Mouse (Mus musculus) intestine, embryonic 16.5 days (tissue): ENCODE results near the gene Lrrc57. TPM values are rescaled to one million over a fixed set of nuclear protein-coding genes. Genes with fewer than 3 reads are reported as not detected.

Experiments used
- ATAC-seq: fragments of 200-750 bp; cut with Nextera tagmentation; 2 replicates; pipeline ENCODE4 v1.8.0; 2017; ENCODE audit warnings: moderate TSS enrichment, moderate library complexity
- H3K27ac ChIP-seq: fragments of 300-500 bp; sonication (generic); 2 replicates; pipeline ENCODE4 v1.5.1; 2014; ENCODE audit warnings: mild to moderate bottlenecking, low read length
- H3K27me3 ChIP-seq: fragments of 300-500 bp; sonication (generic); replicated peaks from 2 replicates; pipeline ENCODE4 v1.6.1; 2014; ENCODE audit warnings: low read length, control low read depth, mixed read lengths; ENCODE audit not compliant: control insufficient read depth, insufficient read depth
- H3K36me3 ChIP-seq: fragments of 300-500 bp; sonication (generic); 2 replicates; pipeline ENCODE4 v1.6.1; 2014; ENCODE audit warnings: low read length, control low read depth; ENCODE audit not compliant: control insufficient read depth, insufficient read depth
- H3K4me1 ChIP-seq: fragments of 300-500 bp; sonication (generic); 2 replicates; pipeline ENCODE4 v1.6.1; 2014; ENCODE audit warnings: low read length, control low read depth, mixed read lengths; ENCODE audit not compliant: control insufficient read depth, insufficient read depth
- H3K4me2 ChIP-seq: fragments of 300-500 bp; sonication (generic); 2 replicates; pipeline ENCODE4 v1.6.1; 2014; ENCODE audit warnings: low read depth, low read length, control low read depth
- H3K4me3 ChIP-seq: fragments of 300-500 bp; sonication (generic); 2 replicates; pipeline ENCODE4 v1.5.1; 2014; ENCODE audit warnings: mild to moderate bottlenecking, low read length
- H3K9ac ChIP-seq: fragments of 300-500 bp; sonication (generic); 2 replicates; pipeline ENCODE4 v1.6.1; 2014; ENCODE audit warnings: low read depth, low read length
- H3K9me3 ChIP-seq: fragments of 300-500 bp; sonication (generic); 2 replicates; pipeline ENCODE4 v1.6.1; 2016; ENCODE audit warnings: low read length, control low read depth; ENCODE audit not compliant: control insufficient read depth
- WGBS: fragments of 180-500 bp; shearing (Covaris S2); extraction: QIAGEN DNeasy Blood & Tissue Kit; methylation state at CpG from one replicate; pipeline ENCODE4 v1.1.7; 2014; 5-methylcytosine and 5-hydroxymethylcytosine counted together
- polyA plus RNA-seq: library from polyadenylated mRNA; unstranded; fragments of >200 nt; fragmentation: Nextera tagmentation; extraction: Ambion mirVana; gene quantifications from 2 replicates; pipeline ENCODE4 v1.2.1, GENCODE M21; 2015

The Lrrc57 gene
- polyA plus RNA-seq, 1 experiment from 2014 or later = 19.5 TPM

DNA sequence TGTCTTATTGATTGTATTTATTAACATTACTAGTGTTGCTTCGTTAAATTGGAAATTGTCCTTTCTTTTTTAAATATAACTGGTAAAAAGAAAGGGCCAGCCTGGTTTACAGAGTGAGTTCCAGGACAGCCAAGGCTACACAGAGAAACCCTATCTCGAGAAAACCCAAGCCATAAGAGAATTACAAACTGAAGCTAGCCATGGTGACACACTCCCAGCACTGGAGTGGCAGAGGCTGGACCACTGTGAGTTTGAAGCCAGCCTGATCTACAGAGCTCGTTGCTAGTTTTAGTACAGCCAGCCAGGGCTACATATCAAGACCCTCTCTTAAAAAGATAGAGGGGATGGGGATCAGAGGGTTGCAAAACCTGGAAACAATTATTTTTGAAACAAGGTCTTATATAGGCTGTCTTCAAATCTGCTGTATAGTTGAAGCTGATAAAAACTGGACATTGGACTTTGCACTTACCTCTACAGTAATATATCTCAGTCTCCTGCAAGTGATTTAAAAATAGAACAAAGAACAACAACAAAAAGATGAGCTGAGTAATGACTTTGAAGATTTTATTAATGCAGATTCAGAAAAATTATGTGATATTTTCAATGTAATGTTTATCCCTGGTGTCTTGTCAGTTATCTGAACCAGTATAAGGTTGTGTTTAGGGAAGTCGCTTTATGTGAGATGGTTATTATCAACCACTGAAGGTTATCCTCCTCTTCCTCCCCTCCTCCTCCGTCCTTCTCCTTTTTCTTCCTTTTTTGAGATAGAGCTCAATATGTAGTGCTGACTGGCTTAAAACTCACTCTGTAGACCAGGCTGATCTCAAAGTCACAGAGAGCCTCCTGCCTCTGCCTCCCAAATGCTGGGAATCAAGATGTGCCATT, 7.2 kb upstream of the Lrrc57 start:
- Histone ChIP-seq H3K27ac (peak overlapping the region; percentile 23; the same call in 1 of the 2 replicates), H3K4me2 (no peak overlapping the region), H3K9ac (no peak overlapping the region), H3K9me3 (no peaks in the 10 kb centered on the region), H3K36me3 (peaks cover 6% of the 10 kb centered on the region; the same call in 1 of the 2 replicates), H3K4me3 (no peak overlapping the region), H3K4me1 (no peaks in the 10 kb centered on the region), H3K27me3 (no peaks in the 10 kb centered on the region)
- 89% methylated on average over 5 of the region's 5 CpGs for whole genome bisulfite sequencing
- peak; percentile 77 for ATAC-seq

GRCm38 (mm10) chr2:120606021-120606690, 3.2 kb downstream of the Lrrc57 start:
- H3K36me3 ChIP-seq = no peaks in the 10 kb centered on the region; the same call in 1 of the 2 replicates
- H3K9ac ChIP-seq = no peak overlapping the region
- H3K4me1 ChIP-seq = peaks cover 10% of the 10 kb centered on the region
- ATAC-seq = no peak
- no peaks in the 10 kb centered on the region for H3K9me3 ChIP-seq
- no peak overlapping the region for H3K4me2 ChIP-seq
- H3K27me3 ChIP-seq = no peaks in the 10 kb centered on the region
- WGBS = 85% methylated on average over 6 of the region's 6 CpGs
- H3K27ac ChIP-seq = no peak overlapping the region
- H3K4me3 ChIP-seq = no peak overlapping the region

DNA sequence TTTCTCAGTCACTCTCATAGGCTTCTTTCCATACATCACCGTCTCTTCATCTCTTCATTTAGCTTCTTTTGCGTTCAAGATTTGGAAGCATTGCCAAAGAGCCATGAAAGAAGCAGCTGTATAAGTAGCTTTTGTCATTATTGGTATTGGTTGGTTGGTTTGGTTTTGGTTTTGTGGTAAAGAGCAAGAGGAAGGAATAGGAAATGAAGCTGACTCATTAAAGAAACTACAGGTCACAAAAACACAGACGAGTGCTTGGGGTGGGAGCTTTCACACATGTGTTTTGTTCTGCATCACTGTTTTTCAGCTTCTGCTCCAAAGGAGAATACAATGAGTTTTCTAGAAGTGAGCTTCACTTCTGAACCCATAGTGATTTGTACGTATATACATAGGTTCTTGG, 9.8 kb downstream of the Lrrc57 start:
- Histone ChIP-seq H3K4me2 (no peak overlapping the region), H3K27me3 (no peaks in the 10 kb centered on the region), H3K9ac (no peak overlapping the region), H3K36me3 (peaks cover 19% of the 10 kb centered on the region), H3K4me1 (no peaks in the 10 kb centered on the region), H3K27ac (no peak overlapping the region), H3K9me3 (no peaks in the 10 kb centered on the region), H3K4me3 (no peak overlapping the region)
- ATAC-seq = no peak
- WGBS = 93% methylated on average over 4 of the region's 4 CpGs

DNA sequence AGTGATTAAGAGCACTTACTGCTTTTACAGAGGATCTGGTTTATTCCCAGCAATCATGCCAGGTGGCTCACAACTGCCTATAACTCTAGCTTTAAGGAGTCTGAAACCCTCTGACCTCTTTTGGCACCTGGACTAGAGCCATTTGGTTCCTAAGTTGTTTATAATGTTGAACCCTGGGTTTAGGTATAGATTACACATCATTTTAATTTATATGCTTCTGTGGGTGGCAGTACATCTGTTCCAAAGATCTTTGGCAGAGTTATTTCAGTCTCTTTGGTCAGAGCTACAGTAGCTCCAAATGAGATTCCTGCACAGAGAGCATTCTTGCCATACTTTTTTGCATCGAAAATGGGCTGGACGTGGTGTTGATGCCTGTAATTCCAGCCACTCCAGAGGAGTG, 11.6 kb downstream of the Lrrc57 start:
- Histone ChIP-seq H3K27ac (no peak overlapping the region), H3K9me3 (no peaks in the 10 kb centered on the region), H3K27me3 (no peaks in the 10 kb centered on the region), H3K4me3 (no peak overlapping the region), H3K36me3 (peaks cover 19% of the 10 kb centered on the region), H3K4me2 (no peak overlapping the region), H3K9ac (no peak overlapping the region), H3K4me1 (no peaks in the 10 kb centered on the region)
- no peak for ATAC-seq
- WGBS = 96% methylated on average over 2 of the region's 2 CpGs

GRCm38 (mm10) chr2:120592227-120592626, 17.1 kb downstream of the Lrrc57 start:
- no peaks in the 10 kb centered on the region for H3K4me1 ChIP-seq
- H3K36me3 ChIP-seq = peaks cover 14% of the 10 kb centered on the region
- no peak for ATAC-seq
- no peaks in the 10 kb centered on the region for H3K9me3 ChIP-seq
- H3K4me2 ChIP-seq = no peak overlapping the region
- no peak overlapping the region for H3K27ac ChIP-seq
- H3K4me3 ChIP-seq = no peak overlapping the region
- 83% methylated on average over 1 of the region's 1 CpGs for WGBS
- H3K27me3 ChIP-seq = no peaks in the 10 kb centered on the region
- no peak overlapping the region for H3K9ac ChIP-seq

DNA sequence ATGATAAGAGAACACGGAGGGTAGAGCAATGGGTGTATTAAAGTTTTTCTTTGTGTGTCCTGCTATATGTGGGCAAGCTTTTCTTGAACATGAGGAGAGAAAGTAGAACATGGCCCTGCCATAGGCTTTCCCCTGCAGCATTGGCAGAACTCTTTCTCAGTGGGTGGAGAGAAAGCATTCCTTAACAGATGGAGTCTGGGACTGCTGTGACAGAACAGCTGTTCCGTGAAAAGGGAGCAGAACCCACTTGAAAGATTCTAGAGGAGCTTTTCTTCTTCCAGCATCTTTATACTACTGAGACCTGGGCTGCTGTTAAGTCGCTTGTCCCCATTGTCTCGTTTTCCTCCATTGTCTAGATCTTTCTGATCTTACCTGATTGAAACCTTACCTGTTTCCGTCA, 19.6 kb downstream of the Lrrc57 start:
- H3K36me3 ChIP-seq = 0 out of 2 replicates have a peak, but pooled peaks cover 4% of the 10 kb centered on the region
- no peaks in the 10 kb centered on the region for H3K27me3 ChIP-seq
- no peaks in the 10 kb centered on the region for H3K4me1 ChIP-seq
- no peak overlapping the region for H3K4me3 ChIP-seq
- no peak overlapping the region for H3K9ac ChIP-seq
- ATAC-seq = no peak
- WGBS = 83% methylated on average over 5 of the region's 5 CpGs
- H3K9me3 ChIP-seq = no peaks in the 10 kb centered on the region
- no peak overlapping the region for H3K27ac ChIP-seq
- no peak overlapping the region for H3K4me2 ChIP-seq

GRCm38 (mm10) chr2:120578286-120578685, 31.0 kb downstream of the Lrrc57 start:
- Histone ChIP-seq H3K4me2 (no peak overlapping the region), H3K9me3 (no peaks in the 10 kb centered on the region), H3K27ac (no peak overlapping the region), H3K9ac (no peak overlapping the region), H3K36me3 (no peaks in the 10 kb centered on the region), H3K27me3 (no peaks in the 10 kb centered on the region), H3K4me3 (no peak overlapping the region), H3K4me1 (no peaks in the 10 kb centered on the region)
- WGBS = 52% methylated on average over 5 of the region's 5 CpGs
- peak; percentile 78 for ATAC-seq

DNA sequence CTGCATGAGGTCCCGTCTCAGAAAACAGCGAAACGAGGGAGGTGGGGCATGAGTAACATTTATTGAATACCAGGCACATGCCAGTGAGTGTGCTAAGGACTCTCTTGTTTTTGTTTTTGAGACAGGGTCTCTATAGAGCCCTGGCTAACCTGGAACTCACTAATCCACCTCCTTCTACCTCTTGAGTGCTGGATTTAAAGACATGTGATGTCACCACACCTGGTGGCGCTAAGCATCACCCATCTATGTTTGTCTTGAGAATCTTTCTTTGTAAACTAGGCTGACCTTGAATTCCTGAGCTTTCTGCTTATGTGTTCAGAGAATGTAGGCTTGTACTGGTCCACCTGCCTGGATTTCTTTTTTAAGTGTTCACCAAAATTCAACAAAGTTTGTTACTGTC, 31.5 kb downstream of the Lrrc57 start:
- Histone ChIP-seq H3K4me1 (no peaks in the 10 kb centered on the region), H3K4me2 (no peak overlapping the region), H3K27me3 (no peaks in the 10 kb centered on the region), H3K27ac (0 out of 2 replicates have a peak overlapping the region, but pooled peaks have one; percentile 13), H3K4me3 (no peak overlapping the region), H3K9me3 (no peaks in the 10 kb centered on the region), H3K36me3 (no peaks in the 10 kb centered on the region), H3K9ac (no peak overlapping the region)
- 68% methylated on average over 4 of the region's 4 CpGs for WGBS
- ATAC-seq = peak; percentile 40; the same call in 1 of the 2 replicates

- no peaks in the 10 kb centered on the region for H3K4me1 ChIP-seq
- no peaks in the 10 kb centered on the region for H3K27me3 ChIP-seq
- H3K9me3 ChIP-seq = no peaks in the 10 kb centered on the region
- H3K4me2 ChIP-seq = no peak overlapping the region
- no peak overlapping the region for H3K27ac ChIP-seq
- 0 out of 2 replicates have a peak, but pooled peaks cover 3% of the 10 kb centered on the region for H3K36me3 ChIP-seq
- no peak overlapping the region for H3K4me3 ChIP-seq
- 90% methylated on average over 2 of the region's 2 CpGs for WGBS
- no peak for ATAC-seq
- H3K9ac ChIP-seq = no peak overlapping the region
These were observed 33.3 kb downstream of the Lrrc57 start for GRCm38 (mm10) chr2:120575978-120576377.
